Mouse (Mus musculus) gastrocnemius, adult 18-20 months (tissue): ENCODE measurements around the gene Irf3. TPM values are rescaled to one million over a fixed set of nuclear protein-coding genes. Genes with fewer than 3 reads are reported as not detected.

Source experiments
- DNase-seq: peaks from one replicate; pipeline ENCODE4 v3.0.0; 2021; ENCODE audit warnings: low spot score
- long read RNA-seq, 2 experiments: library from polyadenylated mRNA; stranded (forward); transcript quantifications; one replicate each; pipeline ENCODE4 v2.0.0; 2021
- total RNA-seq, 2 experiments: library from RNA; stranded (reverse); gene quantifications; 2 replicates each; pipeline ENCODE4 v1.2.3; 2021

Irf3 gene
- 10 to 100 TPM; 15.0 to 19.1 TPM for total RNA-seq
- long read RNA-seq, experiment 1, partial matches to known transcripts = 2 of 7 reads
- long read RNA-seq, experiment 1, other reads (novel, unspliced or antisense) = 1 of 7 reads
- long read RNA-seq, experiment 2, partial matches to known transcripts = 2 of 7 reads
- long read RNA-seq, experiment 2, other reads (novel, unspliced or antisense) = 1 of 7 reads

DNA sequence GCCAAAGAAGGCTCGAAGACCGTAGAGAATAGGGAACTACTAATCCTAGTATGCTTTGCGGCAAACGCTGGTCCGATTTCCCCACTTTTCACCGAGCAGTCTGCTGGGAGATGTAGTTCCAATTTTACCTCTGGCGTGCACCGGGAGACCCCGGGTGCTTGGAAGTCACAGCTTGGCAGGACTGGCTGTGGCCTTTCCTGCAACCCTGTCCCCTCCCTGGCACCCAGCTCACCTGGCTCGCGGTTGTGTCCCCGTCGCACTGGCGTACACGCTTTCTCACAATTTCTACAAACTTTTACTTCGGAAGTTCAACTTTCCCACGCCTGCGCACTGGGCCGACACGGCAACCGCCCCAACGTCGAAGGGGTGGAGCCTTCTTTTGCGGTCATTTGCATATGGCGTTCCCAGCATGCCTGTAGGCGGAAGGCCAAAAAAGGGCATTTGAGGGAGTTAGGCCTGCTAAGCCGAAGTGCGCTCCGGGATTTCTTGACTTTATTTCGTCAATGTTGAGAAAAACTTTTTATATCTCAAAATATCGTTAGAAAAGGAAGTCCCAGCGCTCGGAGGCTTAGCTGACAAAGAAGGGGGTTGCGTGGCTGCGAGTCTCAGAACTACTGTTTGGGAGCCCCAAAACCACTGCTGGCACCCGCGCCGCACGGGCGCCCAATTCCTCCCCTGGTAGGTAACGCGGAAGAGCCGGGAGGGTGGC is at the start of gene Irf3:
TSS of gene Irf3 (plus strand) at position 418 of the 709 bp plus-strand sequence.
- DNase-seq = peak; percentile 98

- DNase-seq = no peak
Observed at GRCm38 (mm10) chr7:44949922-44950321, 47.5 kb upstream of the Irf3 start.

DNA sequence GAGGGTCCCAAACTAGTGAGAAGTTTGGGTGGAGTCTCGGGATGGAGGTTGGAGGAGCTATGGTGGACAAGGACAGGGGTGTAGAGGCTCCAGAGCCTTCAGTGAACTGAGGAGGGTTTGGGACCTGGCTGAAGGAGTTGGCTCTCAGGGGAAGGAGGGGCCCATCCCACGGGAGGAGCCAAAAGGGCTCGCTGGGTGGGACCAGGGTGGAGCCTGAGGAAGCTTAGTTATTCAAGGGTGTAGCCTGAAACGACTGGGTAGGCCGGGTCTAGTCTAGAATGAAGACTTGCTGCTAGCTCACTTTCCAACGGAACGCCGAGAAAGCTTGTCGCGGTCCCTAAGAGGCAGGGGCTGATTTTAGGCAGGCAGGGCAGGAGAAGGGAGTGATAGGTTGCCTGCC is 45.5 kb upstream of the Irf3 start:
- peak; percentile 76 for DNase-seq

- DNase-seq = peak; percentile 95
Observed at GRCm38 (mm10) chr7:44952611-44953306, 44.7 kb upstream of the Irf3 start.

- DNase-seq = no peak
Observed at GRCm38 (mm10) chr7:44953561-44953960, 43.9 kb upstream of the Irf3 start.

DNA sequence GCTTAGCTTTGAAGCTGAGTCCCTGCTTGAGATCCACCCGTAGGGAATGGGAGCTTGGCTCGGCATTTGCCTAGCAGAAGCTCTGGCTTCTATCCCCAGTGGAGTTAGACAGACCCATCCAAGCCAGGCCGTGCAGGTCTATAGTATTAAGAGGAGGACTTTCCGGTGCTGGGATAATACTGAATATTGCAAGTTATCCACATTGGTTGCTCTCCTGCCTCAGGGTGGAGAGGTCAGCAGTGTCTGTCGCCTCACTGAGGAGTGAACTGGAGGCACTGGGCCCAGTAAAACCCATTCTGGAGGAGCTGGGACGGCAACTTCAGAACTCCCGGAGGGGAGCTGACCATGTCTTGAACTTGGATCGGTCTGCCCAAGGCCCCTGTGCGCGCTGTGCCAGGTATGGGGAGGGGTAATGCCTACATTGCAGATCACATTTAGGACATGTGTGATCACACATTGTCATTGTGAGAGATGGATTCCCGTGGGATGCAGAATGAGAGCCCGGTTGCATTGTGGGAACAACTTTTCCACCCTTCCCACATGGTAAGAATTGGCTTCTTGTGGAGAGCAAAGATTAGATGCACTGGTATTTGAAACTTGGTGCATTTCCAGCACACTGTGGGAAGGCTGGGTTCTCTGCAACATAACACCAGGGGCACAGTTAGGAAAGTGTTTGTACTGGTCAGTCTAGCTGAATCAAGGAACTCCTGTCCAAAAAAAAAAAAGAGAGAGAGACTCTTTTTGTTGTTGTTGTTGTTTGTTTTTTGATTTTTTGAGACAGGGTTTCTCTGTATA is 43.2 kb upstream of the Irf3 start:
- DNase-seq = no peak

GRCm38 (mm10) chr7:44955628-44956027 is 41.8 kb upstream of the Irf3 start:
- no peak for DNase-seq

DNA sequence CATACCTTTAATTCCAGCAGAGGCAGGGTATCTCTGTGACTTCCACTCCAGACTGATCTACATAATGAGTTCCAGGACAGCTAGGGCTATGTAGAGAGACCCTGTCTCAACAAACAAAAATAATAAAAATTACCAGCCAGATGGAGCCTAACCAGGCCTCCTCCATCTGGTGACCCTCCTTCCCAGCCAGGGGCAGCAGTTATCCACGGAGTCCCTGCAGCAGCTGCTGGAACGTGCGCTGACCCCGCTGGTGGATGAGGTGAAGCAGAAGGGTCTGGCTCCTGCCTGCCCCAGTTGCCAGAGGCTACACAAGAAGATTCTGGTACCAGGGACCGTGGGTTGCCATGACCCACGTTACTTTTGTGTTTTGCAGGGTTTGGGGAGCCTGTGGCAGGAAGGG is 41.2 kb upstream of the Irf3 start:
- no peak for DNase-seq

GRCm38 (mm10) chr7:44957183-44957835 is 40.1 kb upstream of the Irf3 start:
- peak; percentile 62 for DNase-seq

GRCm38 (mm10) chr7:44958208-44958607 is 39.2 kb upstream of the Irf3 start:
- peak; percentile 47 for DNase-seq

DNA sequence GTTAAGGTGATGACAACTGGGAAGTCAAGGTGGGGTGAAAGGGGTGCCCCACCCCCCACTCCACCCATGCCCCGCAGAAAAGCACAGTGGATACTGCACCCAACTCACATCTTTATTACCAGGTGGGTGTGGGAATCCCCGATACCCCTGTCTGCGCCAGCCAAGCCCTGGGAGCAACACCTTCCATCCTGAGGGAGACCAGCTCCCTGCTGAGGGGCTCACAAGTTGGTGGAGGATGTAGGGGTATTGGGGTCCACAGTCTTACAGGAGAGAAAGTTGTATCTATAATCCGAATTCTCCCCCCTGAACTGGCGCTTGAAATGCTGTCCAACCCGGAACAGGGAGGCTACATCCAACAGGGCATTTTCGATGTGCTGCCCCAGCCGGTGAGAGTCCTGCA is 38.2 kb upstream of the Irf3 start:
- DNase-seq = no peak

- DNase-seq = no peak
Observed at GRCm38 (mm10) chr7:44959874-44960511, 37.5 kb upstream of the Irf3 start.

DNA sequence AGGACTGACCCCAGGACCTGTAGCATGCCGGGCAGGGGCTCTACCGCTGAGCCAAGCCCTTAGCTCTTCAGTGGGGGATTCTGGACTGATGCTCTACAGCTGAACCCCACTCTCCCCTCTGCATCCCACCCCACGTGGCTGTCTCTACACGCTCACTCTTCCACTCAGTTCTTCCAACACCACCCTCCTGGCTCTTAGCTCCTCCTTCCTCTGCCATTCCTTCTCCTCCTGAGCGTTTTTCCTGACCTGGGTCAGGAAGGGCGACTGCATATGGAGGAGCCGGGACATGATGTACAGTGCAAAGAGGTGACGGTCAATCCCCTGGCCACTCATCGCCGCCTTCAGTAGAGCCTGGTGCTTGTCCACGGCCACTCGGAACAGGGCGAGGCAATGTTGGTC is 36.9 kb upstream of the Irf3 start:
- DNase-seq = no peak

DNA sequence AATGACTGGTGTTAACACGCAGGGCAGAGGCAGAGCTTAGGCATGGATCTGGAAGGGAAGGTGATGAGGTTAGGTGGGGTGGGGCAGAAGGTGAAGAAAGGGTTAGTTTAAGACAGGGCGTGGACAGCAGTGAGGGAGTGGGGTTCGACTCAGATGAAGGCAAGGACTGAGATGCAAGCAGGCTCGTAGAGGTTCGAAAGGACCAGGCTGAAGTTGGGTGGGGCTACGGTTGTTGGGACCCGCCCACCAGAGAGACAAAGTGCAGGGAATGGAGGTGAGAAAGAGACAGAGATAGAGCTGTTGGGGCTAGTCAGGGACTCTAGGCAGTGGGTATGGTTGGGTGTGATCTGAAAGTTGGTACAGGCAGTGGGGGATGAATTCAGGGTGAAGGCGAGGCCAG is 35.1 kb upstream of the Irf3 start:
- no peak for DNase-seq

DNA sequence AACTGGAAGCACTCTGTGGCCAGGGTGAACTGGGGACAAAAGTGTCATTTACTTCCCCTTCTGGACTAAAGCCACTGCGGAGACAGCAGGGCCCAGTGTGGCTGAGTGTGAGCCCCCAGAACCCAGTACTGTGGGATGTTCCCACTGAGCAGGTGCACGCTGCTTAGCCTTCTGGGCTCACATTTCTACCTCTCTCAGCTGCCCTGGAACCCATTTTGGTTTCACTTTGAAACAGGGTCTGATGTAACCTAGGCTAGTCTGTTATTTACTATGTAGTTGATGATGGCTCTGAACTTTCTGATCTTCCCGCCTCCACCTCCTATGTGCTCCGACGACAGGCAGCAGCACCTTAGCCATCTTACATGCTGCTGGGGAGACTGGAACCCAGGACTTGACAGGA is 34.6 kb upstream of the Irf3 start:
- DNase-seq = no peak

GRCm38 (mm10) chr7:44964990-44965389 is 32.5 kb upstream of the Irf3 start:
- DNase-seq = no peak

- DNase-seq = no peak
Observed at GRCm38 (mm10) chr7:44965975-44966374, 31.5 kb upstream of the Irf3 start.

DNA sequence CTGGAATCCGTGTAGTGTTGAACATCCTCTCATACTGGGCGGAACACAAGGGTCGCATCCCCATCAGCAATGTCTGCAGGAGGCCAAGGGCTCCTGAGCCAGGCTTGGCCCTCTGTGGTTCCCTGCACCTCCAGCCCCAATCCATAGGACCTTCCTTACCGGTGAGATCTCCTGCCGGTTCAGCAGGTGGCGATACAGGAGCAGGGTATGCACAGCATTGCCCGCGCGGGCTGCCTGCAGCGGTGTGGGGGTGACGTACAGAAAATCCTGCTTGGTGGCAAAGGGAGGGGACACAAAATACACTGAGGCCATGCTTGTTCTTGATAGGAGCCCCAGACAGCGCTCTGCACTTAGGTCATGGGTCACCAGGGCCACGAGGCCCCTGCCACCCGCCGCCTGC is 30.8 kb upstream of the Irf3 start:
- DNase-seq = no peak

- peak; percentile 83 for DNase-seq
Observed at GRCm38 (mm10) chr7:44970231-44970691, 27.2 kb upstream of the Irf3 start.

DNA sequence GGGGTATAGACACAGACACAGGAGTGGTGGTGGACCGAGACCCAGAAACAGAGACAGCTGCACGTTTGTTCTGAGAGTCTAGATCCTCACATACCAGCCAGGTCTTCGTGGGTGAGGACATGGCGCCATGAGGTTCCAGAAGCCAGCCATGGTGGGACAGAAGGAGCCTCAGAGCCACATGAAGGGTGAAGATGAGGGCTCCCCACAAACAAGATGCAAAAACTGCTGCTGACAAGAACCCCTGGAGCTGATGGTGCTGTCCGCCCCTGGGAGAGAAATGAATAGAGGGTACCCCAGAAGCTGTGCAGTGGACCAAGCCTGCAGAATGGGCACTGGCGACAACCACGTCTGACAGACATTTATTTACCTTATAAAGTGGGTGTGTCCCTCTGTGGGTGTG is 26.3 kb upstream of the Irf3 start:
- no peak for DNase-seq
